Mouse (Mus musculus) midbrain, postnatal 0 days (tissue): ENCODE measurements at regions not wholly inside any gene's neighbourhood (a gene's known extent, or its start where the extent isn't known, plus 50 kb on each side); places are given as distances from the start of the nearest gene placed in this dataset.

Experiments used
- ATAC-seq: fragments of 200-750 bp; cut with Nextera tagmentation; 2 replicates; pipeline ENCODE4 v1.8.0; 2017; ENCODE audit warnings: moderate number of reproducible peaks, mild to moderate bottlenecking, moderate TSS enrichment, moderate library complexity; ENCODE audit not compliant: low FRiP score
- DNase-seq: peaks from one replicate; pipeline ENCODE4 v3.0.0-alpha.2; 2015; ENCODE audit warnings: low spot score
- H3K27ac ChIP-seq: fragments of 300-500 bp; sonication (generic); 2 replicates; pipeline ENCODE4 v1.5.1; 2014; ENCODE audit warnings: low read depth, mild to moderate bottlenecking, low read length, mixed read lengths
- H3K27me3 ChIP-seq: fragments of 300-500 bp; sonication (generic); 2 replicates; pipeline ENCODE4 v1.6.1; 2014; ENCODE audit warnings: low read length, control low read depth, mixed read lengths; ENCODE audit not compliant: insufficient read depth
- H3K36me3 ChIP-seq: fragments of 300-500 bp; sonication (generic); 2 replicates; pipeline ENCODE4 v1.6.1; 2014; ENCODE audit warnings: low read length, control low read depth, mixed read lengths; ENCODE audit not compliant: insufficient read depth
- H3K4me1 ChIP-seq: fragments of 300-500 bp; sonication (generic); 2 replicates; pipeline ENCODE4 v1.6.1; 2014; ENCODE audit warnings: mild to moderate bottlenecking, control low read depth, antibody characterized with exemption, low read length, mixed read lengths; ENCODE audit not compliant: insufficient read depth
- H3K4me2 ChIP-seq: fragments of 300-500 bp; sonication (generic); 2 replicates; pipeline ENCODE4 v1.6.1; 2014; ENCODE audit warnings: low read depth, mild to moderate bottlenecking, low read length, mixed read lengths; ENCODE audit not compliant: poor library complexity, severe bottlenecking
- H3K4me3 ChIP-seq: fragments of 300-500 bp; sonication (generic); 2 replicates; pipeline ENCODE4 v1.5.1; 2014; ENCODE audit warnings: low read depth, mild to moderate bottlenecking, low read length, moderate library complexity
- H3K9ac ChIP-seq: fragments of 300-500 bp; sonication (generic); replicated peaks from 2 replicates; pipeline ENCODE4 v1.6.1; 2014; ENCODE audit warnings: mild to moderate bottlenecking, low read length, moderate library complexity, mixed read lengths; ENCODE audit not compliant: poor library complexity, severe bottlenecking
- H3K9me3 ChIP-seq: fragments of 300-500 bp; sonication (generic); 2 replicates; pipeline ENCODE4 v1.6.1; 2016; ENCODE audit warnings: low read length, control low read depth
- CTCF ChIP-seq: IDR thresholded peaks from 2 replicates; pipeline ENCODE4 v1.5.1; 2016; ENCODE audit warnings: antibody characterized with exemption, mild to moderate bottlenecking
- WGBS: fragments of 180-500 bp; shearing (Covaris S2); extraction: QIAGEN DNeasy Blood & Tissue Kit; methylation state at CpG from one replicate; pipeline ENCODE4 v1.1.7; 2014; 5-methylcytosine and 5-hydroxymethylcytosine counted together

GRCm38 (mm10) chr2:117912722-117913121 is 199.0 kb upstream of the Thbs1 start:
- DNase-seq (no peak), ATAC-seq (no peak)
- H3K27ac ChIP-seq = no peak overlapping the region
- H3K9ac ChIP-seq = no peak overlapping the region
- 71% methylated on average over 2 of the region's 2 CpGs for WGBS
- no peak overlapping the region for H3K4me2 ChIP-seq
- H3K27me3 ChIP-seq = no peaks in the 10 kb centered on the region
- no peaks in the 10 kb centered on the region for H3K9me3 ChIP-seq
- H3K36me3 ChIP-seq = no peaks in the 10 kb centered on the region
- no peak overlapping the region for H3K4me3 ChIP-seq
- peak; percentile 5; the same call in 1 of the 2 replicates for TF ChIP-seq CTCF
- H3K4me1 ChIP-seq = no peaks in the 10 kb centered on the region

- TF ChIP-seq CTCF = peak; percentile 7; the same call in 1 of the 2 replicates
- Histone ChIP-seq H3K36me3 (no peaks in the 10 kb centered on the region), H3K27me3 (no peaks in the 10 kb centered on the region), H3K27ac (no peak overlapping the region), H3K9ac (no peak overlapping the region), H3K4me1 (no peaks in the 10 kb centered on the region), H3K9me3 (no peaks in the 10 kb centered on the region), H3K4me2 (no peak overlapping the region), H3K4me3 (no peak overlapping the region)
- no peak for DNase-seq
- ATAC-seq = no peak
- WGBS = 94% methylated on average over 4 of the region's 4 CpGs
These were observed 197.8 kb upstream of the Thbs1 start for GRCm38 (mm10) chr2:117913846-117914245.

- Histone ChIP-seq H3K4me1 (no peaks in the 10 kb centered on the region), H3K4me2 (no peak overlapping the region), H3K9me3 (no peaks in the 10 kb centered on the region), H3K36me3 (no peaks in the 10 kb centered on the region), H3K4me3 (no peak overlapping the region), H3K27ac (no peak overlapping the region), H3K9ac (no peak overlapping the region), H3K27me3 (no peaks in the 10 kb centered on the region)
- WGBS = 84% methylated on average over 2 of the region's 2 CpGs
- no peak for DNase-seq
- no peak for ATAC-seq
- TF ChIP-seq CTCF = no peak
These were observed 195.9 kb upstream of the Thbs1 start for GRCm38 (mm10) chr2:117915821-117916220.

- WGBS = 74% methylated on average over 3 of the region's 3 CpGs
- H3K36me3 ChIP-seq = no peaks in the 10 kb centered on the region
- no peaks in the 10 kb centered on the region for H3K4me1 ChIP-seq
- H3K27ac ChIP-seq = no peak overlapping the region
- H3K4me3 ChIP-seq = no peak overlapping the region
- H3K9ac ChIP-seq = no peak overlapping the region
- H3K4me2 ChIP-seq = no peak overlapping the region
- no peaks in the 10 kb centered on the region for H3K9me3 ChIP-seq
- TF ChIP-seq CTCF = no peak
- H3K27me3 ChIP-seq = no peaks in the 10 kb centered on the region
- DNase-seq (no peak), ATAC-seq (no peak)
These were observed 194.5 kb upstream of the Thbs1 start for GRCm38 (mm10) chr2:117917181-117917580.

- ATAC-seq (no peak), DNase-seq (no peak)
- Histone ChIP-seq H3K4me1 (no peaks in the 10 kb centered on the region), H3K27me3 (no peaks in the 10 kb centered on the region), H3K9me3 (no peaks in the 10 kb centered on the region), H3K4me2 (no peak overlapping the region), H3K9ac (no peak overlapping the region), H3K36me3 (no peaks in the 10 kb centered on the region), H3K27ac (no peak overlapping the region), H3K4me3 (no peak overlapping the region)
- WGBS = 22% methylated on average over 5 of the region's 5 CpGs
- TF ChIP-seq CTCF = no peak
These were observed 186.8 kb upstream of the Thbs1 start for GRCm38 (mm10) chr2:117924877-117925276.

- Histone ChIP-seq H3K27ac (no peak overlapping the region), H3K4me3 (no peak overlapping the region), H3K9me3 (no peaks in the 10 kb centered on the region), H3K36me3 (no peaks in the 10 kb centered on the region), H3K9ac (no peak overlapping the region), H3K4me2 (no peak overlapping the region), H3K27me3 (no peaks in the 10 kb centered on the region), H3K4me1 (no peaks in the 10 kb centered on the region)
- no peak for TF ChIP-seq CTCF
- WGBS = 95% methylated on average over 5 of the region's 5 CpGs
- ATAC-seq = no peak
- no peak for DNase-seq
These were observed 186.3 kb upstream of the Thbs1 start for GRCm38 (mm10) chr2:117925412-117925811.

- ATAC-seq (no peak), DNase-seq (peak; percentile 17)
- TF ChIP-seq CTCF = no peak
- H3K36me3 ChIP-seq = no peaks in the 10 kb centered on the region
- H3K27ac ChIP-seq = no peak overlapping the region
- 57% methylated on average over 6 of the region's 6 CpGs for WGBS
- H3K27me3 ChIP-seq = no peaks in the 10 kb centered on the region
- H3K9me3 ChIP-seq = no peaks in the 10 kb centered on the region
- no peaks in the 10 kb centered on the region for H3K4me1 ChIP-seq
- H3K4me2 ChIP-seq = no peak overlapping the region
- H3K4me3 ChIP-seq = no peak overlapping the region
- H3K9ac ChIP-seq = no peak overlapping the region
These were observed 183.6 kb upstream of the Thbs1 start for GRCm38 (mm10) chr2:117928062-117928461.
